Mouse (Mus musculus): ENCODE measurements around the gene Pde4b. TPM values are rescaled to one million over a fixed set of nuclear protein-coding genes. Genes with fewer than 3 reads are reported as not detected.
A peak's percentile ranks its signal among the peaks of the same experiment; 100 is the strongest.

Gene Pde4b
- polyA plus RNA-seq, 1 experiment, result 6.7 TPM

DNA sequence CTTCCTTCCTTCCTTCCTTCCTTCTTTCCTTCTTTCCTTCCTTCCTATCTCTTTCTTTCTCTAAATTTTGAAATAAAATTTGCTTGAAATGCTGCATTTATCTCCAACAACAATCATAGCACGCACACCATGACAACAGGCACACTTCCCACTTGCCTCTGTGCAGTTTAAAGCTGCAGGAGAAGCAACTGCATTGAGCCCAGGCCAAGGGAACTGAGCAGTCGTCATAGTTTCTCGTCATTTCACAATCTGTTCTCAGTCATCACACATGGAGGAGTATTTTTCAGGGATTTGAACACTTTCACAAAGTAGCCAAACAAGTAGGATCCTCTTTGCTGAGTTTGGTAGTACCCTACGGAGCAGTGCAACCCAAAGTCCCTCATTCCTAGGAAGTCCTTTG is 188.4 kb downstream of the Pde4b start:
- no peaks in the 10 kb centered on the region for H3K36me3 ChIP-seq (ENCODE audit: control insufficient read depth, insufficient read depth)
- no peak overlapping the region for H3K4me2 ChIP-seq (ENCODE audit: low read depth)
- H3ac ChIP-seq (ENCODE audit: control insufficient read depth, insufficient read length), result no peak overlapping the region
- no peaks in the 10 kb centered on the region for H3K79me2 ChIP-seq (ENCODE audit: control insufficient read depth, insufficient read depth)
- H3K27me3 ChIP-seq (ENCODE audit: control insufficient read depth, insufficient read depth, insufficient read length), result no peaks in the 10 kb centered on the region
- H3K4me3 ChIP-seq, result no peak overlapping the region
- no peak for TF ChIP-seq MYOG (IDR thresholded peaks at IDR 0.05; ENCODE audit: control insufficient read depth in 1 of 3, insufficient read depth in 1 of 3, insufficient read length in 2 of 3, low read depth in 2 of 3)
- TF ChIP-seq REST (IDR thresholded peaks at IDR 0.05; ENCODE audit: insufficient read depth, insufficient read length), result no peak
- TF ChIP-seq E2F4 (IDR thresholded peaks at IDR 0.05; ENCODE audit: insufficient read depth), result no peak
- TF ChIP-seq MAX (IDR thresholded peaks at IDR 0.05; ENCODE audit: low read depth), result no peak
- no peak for TF ChIP-seq TCF12 (IDR thresholded peaks at IDR 0.05; ENCODE audit: insufficient read depth, poor library complexity, severe bottlenecking)
- no peak for TF ChIP-seq CEBPB (IDR thresholded peaks at IDR 0.05; ENCODE audit: insufficient read depth, poor library complexity, severe bottlenecking)
- no peak for TF ChIP-seq POLR2A (IDR thresholded peaks at IDR 0.05; ENCODE audit: insufficient read length, low read depth)
- TF ChIP-seq POLR2AphosphoS2 (IDR thresholded peaks at IDR 0.05; ENCODE audit: insufficient read length, low read depth), result no peak
- no peak for TF ChIP-seq USF1 (IDR thresholded peaks at IDR 0.05; ENCODE audit: low read depth)
- no peak for TF ChIP-seq SRF (IDR thresholded peaks at IDR 0.05; ENCODE audit: control insufficient read depth, insufficient read length, low read depth)
- no peak for TF ChIP-seq TCF3 (IDR thresholded peaks at IDR 0.05; ENCODE audit: insufficient read length, low read depth)
- TF ChIP-seq MYOD1 (IDR thresholded peaks at IDR 0.05; ENCODE audit: control insufficient read depth in 1 of 3, insufficient read length in 2 of 3, low read depth in 2 of 3), result no peak

DNA sequence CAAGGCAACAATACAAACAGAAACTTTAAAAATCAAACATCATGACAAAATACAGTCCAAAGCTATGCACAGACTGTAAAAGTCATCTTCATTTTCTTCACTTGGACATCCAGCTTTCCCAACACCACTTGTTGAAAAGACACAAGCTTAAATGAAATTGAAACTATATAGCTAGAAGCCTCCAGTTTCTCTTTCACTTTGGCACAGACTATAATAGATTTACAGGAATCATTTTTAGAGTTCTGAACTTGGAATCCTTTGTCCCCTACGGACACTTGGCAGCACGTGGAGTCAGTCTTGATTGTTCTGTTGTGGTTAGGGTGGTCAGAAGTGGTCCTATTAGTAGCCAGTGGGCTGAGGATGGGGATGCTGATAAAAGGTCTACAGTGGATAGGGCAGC is 191.6 kb downstream of the Pde4b start:
- Histone ChIP-seq H3K4me3 (no peak overlapping the region), H3ac (ENCODE audit: control insufficient read depth, insufficient read length) (no peak overlapping the region), H3K79me2 (ENCODE audit: control insufficient read depth, insufficient read depth) (no peaks in the 10 kb centered on the region), H3K36me3 (ENCODE audit: control insufficient read depth, insufficient read depth) (no peaks in the 10 kb centered on the region), H3K27me3 (ENCODE audit: control insufficient read depth, insufficient read depth, insufficient read length) (no peaks in the 10 kb centered on the region), H3K4me2 (ENCODE audit: low read depth) (peak overlapping the region; percentile 81)
- TF ChIP-seq POLR2AphosphoS2 (IDR thresholded peaks at IDR 0.05; ENCODE audit: insufficient read length, low read depth) (no peak), MAX (IDR thresholded peaks at IDR 0.05; ENCODE audit: low read depth) (no peak), USF1 (IDR thresholded peaks at IDR 0.05; ENCODE audit: low read depth) (no peak), MYOD1 (IDR thresholded peaks at IDR 0.05; ENCODE audit: control insufficient read depth in 1 of 3, insufficient read length in 2 of 3, low read depth in 2 of 3) (no peak), POLR2A (IDR thresholded peaks at IDR 0.05; ENCODE audit: insufficient read length, low read depth) (no peak), TCF12 (IDR thresholded peaks at IDR 0.05; ENCODE audit: insufficient read depth, poor library complexity, severe bottlenecking) (no peak), TCF3 (IDR thresholded peaks at IDR 0.05; ENCODE audit: insufficient read length, low read depth) (no peak), REST (IDR thresholded peaks at IDR 0.05; ENCODE audit: insufficient read depth, insufficient read length) (no peak), MYOG (IDR thresholded peaks at IDR 0.05; ENCODE audit: control insufficient read depth in 1 of 3, insufficient read depth in 1 of 3, insufficient read length in 2 of 3, low read depth in 2 of 3) (no peak), E2F4 (IDR thresholded peaks at IDR 0.05; ENCODE audit: insufficient read depth) (no peak), CEBPB (IDR thresholded peaks at IDR 0.05; ENCODE audit: insufficient read depth, poor library complexity, severe bottlenecking) (no peak), SRF (IDR thresholded peaks at IDR 0.05; ENCODE audit: control insufficient read depth, insufficient read length, low read depth) (no peak)

DNA sequence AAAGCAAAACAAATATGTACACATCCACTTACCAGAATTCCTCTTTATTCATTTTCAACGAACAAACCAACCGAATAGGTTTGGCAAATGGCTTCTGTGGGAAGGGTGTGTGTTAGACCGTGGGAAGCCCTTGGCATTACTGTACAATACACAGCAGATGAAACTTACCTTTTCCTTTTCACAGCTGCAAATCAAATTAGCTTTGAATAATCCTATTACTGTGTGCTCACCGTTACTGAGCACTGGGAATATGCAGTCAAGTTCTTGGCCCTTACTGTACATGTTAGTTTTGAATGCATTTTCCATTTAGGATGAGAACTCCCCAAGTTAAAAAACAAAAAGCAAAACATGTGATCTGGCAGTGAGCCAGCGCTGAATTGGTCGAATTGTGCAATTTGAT is 199.8 kb downstream of the Pde4b start:
- Histone ChIP-seq H3K4me3 (no peak overlapping the region), H3ac (ENCODE audit: control insufficient read depth, insufficient read length) (no peak overlapping the region), H3K36me3 (ENCODE audit: control insufficient read depth, insufficient read depth) (no peaks in the 10 kb centered on the region), H3K79me2 (ENCODE audit: control insufficient read depth, insufficient read depth) (no peaks in the 10 kb centered on the region), H3K4me2 (ENCODE audit: low read depth) (no peak overlapping the region), H3K27me3 (ENCODE audit: control insufficient read depth, insufficient read depth, insufficient read length) (no peaks in the 10 kb centered on the region)
- TF ChIP-seq TCF12 (IDR thresholded peaks at IDR 0.05; ENCODE audit: insufficient read depth, poor library complexity, severe bottlenecking) (no peak), CEBPB (IDR thresholded peaks at IDR 0.05; ENCODE audit: insufficient read depth, poor library complexity, severe bottlenecking) (peak; percentile 66; the same call in 1 of the 2 replicates)

DNA sequence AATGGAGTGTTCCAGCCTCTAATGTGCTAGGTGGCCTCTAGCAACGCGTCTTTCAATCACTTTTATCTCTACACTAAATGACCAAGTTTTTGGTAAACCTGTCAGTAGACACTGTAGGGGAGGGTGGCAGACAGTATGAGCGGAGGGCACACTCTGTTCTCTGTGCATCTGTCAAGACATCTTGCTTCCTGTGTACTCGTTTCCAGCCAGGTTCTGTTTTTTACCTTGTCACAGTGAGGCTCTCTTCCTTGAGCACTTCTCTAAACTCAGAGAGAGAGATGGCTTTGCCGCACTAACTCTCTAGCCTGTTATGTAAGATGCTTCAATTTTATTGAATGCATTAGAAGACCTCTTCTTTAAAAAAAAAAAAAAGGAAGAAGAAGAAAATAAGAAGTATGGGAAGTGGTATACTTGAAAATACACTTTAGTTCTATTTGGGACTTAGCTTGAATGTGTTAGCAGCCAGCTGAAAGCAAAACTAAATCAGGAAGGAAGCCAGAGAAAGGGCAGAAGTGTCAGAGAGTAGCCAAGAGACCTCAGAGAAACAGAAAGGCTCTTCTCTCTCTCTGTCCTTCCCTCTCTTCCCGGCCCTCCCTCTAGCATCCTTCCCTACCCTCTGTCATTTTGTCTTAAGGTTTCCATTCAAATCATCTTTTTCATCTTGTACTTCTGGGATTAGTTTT is 202.8 kb downstream of the Pde4b start:
- Histone ChIP-seq H3K36me3 (ENCODE audit: control insufficient read depth, insufficient read depth) (no peaks in the 10 kb centered on the region), H3K4me3 (no peak overlapping the region), H3ac (ENCODE audit: control insufficient read depth, insufficient read length) (no peak overlapping the region), H3K79me2 (ENCODE audit: control insufficient read depth, insufficient read depth) (no peaks in the 10 kb centered on the region), H3K27me3 (ENCODE audit: control insufficient read depth, insufficient read depth, insufficient read length) (no peaks in the 10 kb centered on the region), H3K4me2 (ENCODE audit: low read depth) (no peak overlapping the region)
- no peak for TF ChIP-seq E2F4 (IDR thresholded peaks at IDR 0.05; ENCODE audit: insufficient read depth)
- no peak for TF ChIP-seq POLR2AphosphoS2 (IDR thresholded peaks at IDR 0.05; ENCODE audit: insufficient read length, low read depth)
- no peak for TF ChIP-seq TCF3 (IDR thresholded peaks at IDR 0.05; ENCODE audit: insufficient read length, low read depth)
- no peak for TF ChIP-seq MYOG (IDR thresholded peaks at IDR 0.05; ENCODE audit: control insufficient read depth in 1 of 3, insufficient read depth in 1 of 3, insufficient read length in 2 of 3, low read depth in 2 of 3)
- TF ChIP-seq POLR2A (IDR thresholded peaks at IDR 0.05; ENCODE audit: insufficient read length, low read depth), result no peak
- no peak for TF ChIP-seq TCF12 (IDR thresholded peaks at IDR 0.05; ENCODE audit: insufficient read depth, poor library complexity, severe bottlenecking)
- TF ChIP-seq CEBPB (IDR thresholded peaks at IDR 0.05; ENCODE audit: insufficient read depth, poor library complexity, severe bottlenecking), result no peak
- TF ChIP-seq SRF (IDR thresholded peaks at IDR 0.05; ENCODE audit: control insufficient read depth, insufficient read length, low read depth), result no peak

DNA sequence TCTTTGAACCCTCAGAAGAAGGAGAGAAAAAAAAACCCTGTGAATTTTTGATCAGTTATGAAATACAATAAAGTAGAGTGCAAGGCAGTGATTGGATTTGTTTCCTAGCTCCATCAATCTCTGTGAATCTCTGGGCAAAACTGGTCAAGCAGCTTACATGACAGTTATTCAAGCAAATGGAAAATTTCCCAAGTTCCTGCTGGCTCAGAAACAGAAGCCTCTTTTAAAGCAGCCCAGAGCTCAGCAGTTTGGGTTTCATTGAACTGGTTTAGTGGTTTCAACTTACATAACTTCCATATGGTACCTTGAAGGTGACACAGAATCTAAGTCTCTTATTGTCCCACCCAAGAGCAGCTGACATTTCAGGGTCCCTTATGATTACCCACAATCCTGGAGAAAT is 210.2 kb downstream of the Pde4b start:
- H3K4me2 ChIP-seq (ENCODE audit: low read depth), result no peak overlapping the region
- no peaks in the 10 kb centered on the region for H3K27me3 ChIP-seq (ENCODE audit: control insufficient read depth, insufficient read depth, insufficient read length)
- H3K79me2 ChIP-seq (ENCODE audit: control insufficient read depth, insufficient read depth), result no peaks in the 10 kb centered on the region
- no peaks in the 10 kb centered on the region for H3K36me3 ChIP-seq (ENCODE audit: control insufficient read depth, insufficient read depth)
- TF ChIP-seq E2F4 (IDR thresholded peaks at IDR 0.05; ENCODE audit: insufficient read depth), result no peak
- TF ChIP-seq MYOG (IDR thresholded peaks at IDR 0.05; ENCODE audit: control insufficient read depth in 1 of 3, insufficient read depth in 1 of 3, insufficient read length in 2 of 3, low read depth in 2 of 3), result no peak
- TF ChIP-seq CEBPB (IDR thresholded peaks at IDR 0.05; ENCODE audit: insufficient read depth, poor library complexity, severe bottlenecking), result no peak
- TF ChIP-seq USF1 (IDR thresholded peaks at IDR 0.05; ENCODE audit: low read depth), result no peak
- no peak for TF ChIP-seq MAX (IDR thresholded peaks at IDR 0.05; ENCODE audit: low read depth)
- no peak for TF ChIP-seq POLR2AphosphoS2 (IDR thresholded peaks at IDR 0.05; ENCODE audit: insufficient read length, low read depth)
- TF ChIP-seq TCF3 (IDR thresholded peaks at IDR 0.05; ENCODE audit: insufficient read length, low read depth), result no peak
- no peak for TF ChIP-seq TCF12 (IDR thresholded peaks at IDR 0.05; ENCODE audit: insufficient read depth, poor library complexity, severe bottlenecking)
- no peak for TF ChIP-seq SRF (IDR thresholded peaks at IDR 0.05; ENCODE audit: control insufficient read depth, insufficient read length, low read depth)
- no peak for TF ChIP-seq REST (IDR thresholded peaks at IDR 0.05; ENCODE audit: insufficient read depth, insufficient read length)
- no peak for TF ChIP-seq POLR2A (IDR thresholded peaks at IDR 0.05; ENCODE audit: insufficient read length, low read depth)
- TF ChIP-seq MYOD1 (IDR thresholded peaks at IDR 0.05; ENCODE audit: control insufficient read depth in 1 of 3, insufficient read length in 2 of 3, low read depth in 2 of 3), result no peak
- H3ac ChIP-seq (ENCODE audit: control insufficient read depth, insufficient read length), result no peak overlapping the region
- H3K4me3 ChIP-seq, result no peak overlapping the region

Measured in myocyte (in vitro differentiated cells).